Mouse (Mus musculus) olfactory bulb, adult 2 months (tissue): Measurements from ENCODE around the gene 1700001C19Rik. TPM values are rescaled to one million over a fixed set of nuclear protein-coding genes. Genes with fewer than 3 reads are reported as not detected.

Experiments used
- H3K27ac ChIP-seq: fragments of 200-500 bp; 2 replicates; pipeline ENCODE4 v1.5.1; 2012; ENCODE audit warnings: low read depth, low read length; ENCODE audit not compliant: insufficient read depth
- H3K4me1 ChIP-seq: fragments of 200-500 bp; 2 replicates; pipeline ENCODE4 v1.6.1; 2012; ENCODE audit warnings: low read length; ENCODE audit not compliant: control insufficient read depth, insufficient read depth
- H3K4me3 ChIP-seq: fragments of 200-500 bp; 2 replicates; pipeline ENCODE4 v1.5.1; 2012; ENCODE audit warnings: mild to moderate bottlenecking, low read depth, low read length, moderate library complexity; ENCODE audit not compliant: insufficient read depth
- CTCF ChIP-seq: fragments of 200-500 bp; IDR thresholded peaks from 2 replicates; pipeline ENCODE4 v1.5.1; 2012; ENCODE audit warnings: low read depth, mild to moderate bottlenecking, low read length, moderate library complexity; ENCODE audit not compliant: insufficient read depth
- POLR2A ChIP-seq: fragments of 200-500 bp; IDR thresholded peaks from 2 replicates; pipeline ENCODE4 v1.6.1; 2012; ENCODE audit warnings: mild to moderate bottlenecking, low read depth, low read length, moderate library complexity; ENCODE audit not compliant: insufficient read depth
- WGBS: fragments of 180-500 bp; shearing (Covaris S2); methylation state at CpG from one replicate; pipeline ENCODE4 v1.1.7; 2018; 5-methylcytosine and 5-hydroxymethylcytosine counted together
- polyA plus RNA-seq: library from polyadenylated mRNA; stranded (reverse); fragments of >200 nt; gene quantifications from 2 replicates; pipeline ENCODE4 v1.2.4, GENCODE M21; 2012; ENCODE audit warnings: low replicate concordance; ENCODE audit not compliant: missing spikeins, insufficient read depth, insufficient read length

The 1700001C19Rik gene
- polyA plus RNA-seq, 1 experiment, result not detected

DNA sequence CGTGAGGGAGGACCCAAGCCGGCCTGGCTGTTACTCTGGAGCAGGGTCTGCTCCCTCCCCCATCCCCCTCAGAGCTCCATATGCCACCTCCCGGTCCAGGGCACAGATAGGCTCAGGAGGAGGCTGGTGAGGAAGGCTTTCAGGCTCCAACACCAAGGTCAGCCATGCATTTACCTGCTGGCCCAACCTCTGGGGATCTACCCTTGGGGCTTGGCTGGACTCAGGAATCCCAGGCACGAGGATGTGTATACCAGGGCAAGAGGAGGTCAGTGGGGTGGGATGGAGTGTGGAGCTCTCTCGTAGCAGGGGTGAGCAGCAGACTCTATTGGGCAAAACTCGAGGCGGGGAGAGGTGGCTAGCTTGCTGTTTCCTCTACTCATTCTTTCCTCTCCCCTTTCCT, 15.7 kb upstream of the 1700001C19Rik start:
- Histone ChIP-seq H3K4me1 (peaks cover 10% of the 10 kb centered on the region; the same call in 1 of the 2 replicates), H3K4me3 (no peak overlapping the region), H3K27ac (no peak overlapping the region)
- 77% methylated on average over 7 of the region's 7 CpGs for WGBS
- TF ChIP-seq CTCF, result no peak
- no peak for TF ChIP-seq POLR2A

DNA sequence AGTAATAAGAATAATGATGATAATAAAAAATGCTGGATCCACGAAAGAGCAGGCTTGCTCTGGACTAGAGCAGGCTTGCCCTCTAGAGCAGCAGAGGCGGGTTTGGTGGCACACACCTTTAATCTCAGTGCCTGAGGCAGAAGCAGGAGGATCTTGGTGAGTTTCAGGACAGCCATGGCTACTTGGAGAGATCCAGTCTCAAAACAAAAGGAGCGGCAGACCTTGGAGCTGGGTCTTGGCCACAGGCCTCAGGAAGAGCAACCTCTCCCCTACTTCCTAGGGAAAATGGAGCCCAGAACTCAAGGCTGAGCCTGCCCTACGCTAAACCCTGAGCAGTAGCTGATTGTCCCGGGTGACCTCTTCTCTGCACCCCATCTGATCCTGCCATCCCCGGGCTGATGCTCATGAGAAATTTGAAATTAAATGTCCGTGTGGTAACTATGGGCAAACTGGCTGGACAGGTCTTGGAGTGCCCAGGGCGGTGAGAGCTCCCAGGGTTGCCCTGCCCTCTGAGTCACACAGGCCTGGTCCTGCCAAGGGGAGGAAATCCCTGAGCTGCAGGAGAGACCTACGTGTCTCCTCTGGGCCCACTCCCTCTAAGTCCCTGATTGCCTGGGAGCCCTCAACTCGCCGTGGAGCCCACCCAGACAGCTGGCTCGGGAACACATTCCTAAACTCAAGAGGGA, 13.8 kb upstream of the 1700001C19Rik start:
- Histone ChIP-seq H3K4me3 (no peak overlapping the region), H3K27ac (no peak overlapping the region), H3K4me1 (peaks cover 10% of the 10 kb centered on the region; the same call in 1 of the 2 replicates)
- TF ChIP-seq CTCF (no peak), POLR2A (no peak)
- 88% methylated on average over 12 of the region's 12 CpGs for WGBS

DNA sequence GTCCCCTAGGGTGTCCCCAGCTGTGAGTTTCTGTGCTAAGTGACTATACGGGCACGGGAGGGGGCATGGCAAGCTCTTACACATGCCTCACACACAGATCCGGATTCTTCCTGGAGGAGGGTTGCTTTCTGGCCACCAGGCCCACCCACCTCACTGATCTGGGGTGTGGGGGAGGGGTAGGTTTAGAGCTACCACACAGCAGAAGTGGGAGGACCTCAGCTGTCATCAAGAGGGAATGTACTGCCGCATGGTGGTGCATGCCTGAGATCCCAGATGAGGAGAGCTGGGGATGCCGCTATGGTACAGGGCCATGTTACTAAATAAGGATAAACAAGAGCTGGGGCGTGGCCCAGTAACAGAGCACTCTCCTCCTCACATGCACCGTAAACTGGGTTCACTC, 13.1 kb upstream of the 1700001C19Rik start:
- peaks cover 10% of the 10 kb centered on the region; the same call in 1 of the 2 replicates for H3K4me1 ChIP-seq
- 35% methylated on average over 7 of the region's 7 CpGs for WGBS
- no peak overlapping the region for H3K4me3 ChIP-seq
- TF ChIP-seq CTCF (no peak), POLR2A (no peak)
- no peak overlapping the region for H3K27ac ChIP-seq

DNA sequence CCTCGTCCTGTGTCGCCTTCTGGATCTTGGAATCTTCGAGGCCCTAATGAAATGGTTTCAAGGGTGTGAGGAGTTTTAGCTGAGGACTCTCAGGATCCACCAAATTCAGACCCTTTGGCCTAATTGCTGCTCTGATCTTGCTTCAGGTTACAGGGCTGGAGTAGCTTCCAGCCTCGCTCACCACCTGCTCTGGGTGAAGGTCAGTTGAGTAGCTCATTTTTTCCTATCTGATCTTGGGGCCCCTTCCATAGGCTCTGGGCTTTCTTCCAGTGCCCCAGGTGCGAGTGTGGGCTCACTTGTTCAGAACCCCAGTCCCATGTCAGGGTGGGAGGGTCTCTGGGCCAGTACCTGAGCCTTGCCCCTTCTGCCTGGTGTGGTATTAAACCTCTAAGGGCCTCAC, 12.3 kb upstream of the 1700001C19Rik start:
- 91% methylated on average over 5 of the region's 5 CpGs for WGBS
- H3K27ac ChIP-seq, result no peak overlapping the region
- no peak overlapping the region for H3K4me3 ChIP-seq
- TF ChIP-seq CTCF (no peak), POLR2A (no peak)
- peaks cover 10% of the 10 kb centered on the region; the same call in 1 of the 2 replicates for H3K4me1 ChIP-seq

DNA sequence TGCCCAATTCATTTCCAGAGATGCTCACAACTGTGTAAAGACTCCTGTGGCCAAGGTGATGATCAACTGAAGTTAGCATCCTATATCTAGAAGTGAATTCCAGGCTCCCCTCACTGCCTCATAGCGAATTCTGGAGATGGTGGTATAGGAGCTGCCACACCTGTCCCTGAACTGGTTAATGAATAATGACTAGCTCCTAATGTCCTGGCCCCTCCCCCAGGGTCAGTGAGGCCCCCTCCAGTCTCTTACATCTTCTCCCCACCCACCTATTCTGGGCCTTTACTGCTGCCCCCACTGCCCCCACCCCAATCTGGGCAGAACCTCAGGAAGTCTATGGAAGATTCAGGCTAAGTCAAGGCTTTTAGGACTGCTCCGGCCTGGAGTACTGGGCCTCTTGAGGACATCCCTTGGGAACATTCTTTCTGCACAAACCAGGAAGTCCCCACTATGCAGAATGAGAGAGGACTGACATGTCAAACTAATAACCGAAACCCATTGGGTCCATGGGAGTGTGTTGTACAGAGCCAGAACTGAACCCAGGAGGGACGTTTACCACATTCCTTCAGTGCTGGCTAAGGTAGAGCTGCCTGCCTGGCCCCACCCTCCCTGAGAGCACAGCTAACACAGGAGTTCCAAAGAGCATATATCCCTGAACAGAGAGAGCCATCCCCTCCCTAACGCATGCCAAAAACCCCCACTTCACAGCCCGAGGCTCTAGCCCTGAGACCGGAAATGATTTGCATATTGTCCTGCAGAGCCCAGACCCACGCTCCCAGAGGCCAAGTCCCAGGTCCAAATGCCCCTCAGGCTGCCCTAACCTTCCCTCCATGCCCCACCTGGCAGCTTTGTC, 11.6 kb upstream of the 1700001C19Rik start:
- H3K4me3 ChIP-seq, result no peak overlapping the region
- H3K27ac ChIP-seq, result no peak overlapping the region
- 75% methylated on average over 8 of the region's 8 CpGs for WGBS
- TF ChIP-seq POLR2A (no peak), CTCF (no peak)
- H3K4me1 ChIP-seq, result peaks cover 10% of the 10 kb centered on the region; the same call in 1 of the 2 replicates

DNA sequence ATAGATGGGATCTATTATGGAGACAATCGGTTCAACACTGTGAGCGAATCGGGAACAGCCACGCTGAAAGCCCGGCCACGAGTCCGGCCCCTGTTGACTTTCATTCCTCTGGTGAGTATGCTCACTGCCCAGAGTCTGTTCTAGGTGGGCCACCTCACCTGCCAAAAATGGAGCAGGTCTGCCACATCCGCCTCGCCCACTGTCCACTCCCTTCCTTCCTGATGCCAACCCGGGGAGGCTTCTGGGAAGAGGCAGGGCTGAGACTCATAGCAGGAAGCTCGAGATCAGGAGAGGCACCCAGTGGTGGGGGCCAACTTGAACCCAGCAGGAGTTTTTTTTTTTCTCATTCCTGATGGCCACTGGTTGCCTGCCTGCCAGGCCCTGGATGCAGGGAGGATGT, 9.4 kb upstream of the 1700001C19Rik start:
- WGBS, result 90% methylated on average over 11 of the region's 11 CpGs
- H3K4me3 ChIP-seq, result no peak overlapping the region
- peaks cover 14% of the 10 kb centered on the region for H3K4me1 ChIP-seq
- no peak overlapping the region for H3K27ac ChIP-seq
- no peak for TF ChIP-seq CTCF
- TF ChIP-seq POLR2A, result no peak

DNA sequence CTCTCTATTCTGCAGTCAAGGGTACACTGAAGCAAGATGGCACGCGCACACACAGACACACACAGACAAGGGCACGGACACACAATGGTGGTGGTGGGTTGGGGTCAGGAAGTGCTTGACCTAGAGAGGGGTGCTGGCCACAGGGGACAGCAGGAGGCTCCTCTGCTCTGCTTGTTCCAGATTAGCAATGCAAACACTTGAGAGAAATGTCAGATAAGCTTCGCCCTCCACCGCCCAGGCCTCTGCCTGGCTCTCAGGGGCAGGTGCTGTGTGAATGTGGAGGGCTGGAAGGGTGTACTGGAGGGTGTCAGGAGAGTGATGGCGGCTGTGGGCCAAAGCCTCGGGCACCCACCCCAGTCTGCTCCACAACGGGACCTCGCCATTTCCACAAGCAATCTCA, 8.8 kb upstream of the 1700001C19Rik start:
- H3K4me3 ChIP-seq, result no peak overlapping the region
- TF ChIP-seq CTCF, result no peak
- whole genome bisulfite sequencing, result 94% methylated on average over 9 of the region's 9 CpGs
- no peak overlapping the region for H3K27ac ChIP-seq
- peaks cover 13% of the 10 kb centered on the region for H3K4me1 ChIP-seq

DNA sequence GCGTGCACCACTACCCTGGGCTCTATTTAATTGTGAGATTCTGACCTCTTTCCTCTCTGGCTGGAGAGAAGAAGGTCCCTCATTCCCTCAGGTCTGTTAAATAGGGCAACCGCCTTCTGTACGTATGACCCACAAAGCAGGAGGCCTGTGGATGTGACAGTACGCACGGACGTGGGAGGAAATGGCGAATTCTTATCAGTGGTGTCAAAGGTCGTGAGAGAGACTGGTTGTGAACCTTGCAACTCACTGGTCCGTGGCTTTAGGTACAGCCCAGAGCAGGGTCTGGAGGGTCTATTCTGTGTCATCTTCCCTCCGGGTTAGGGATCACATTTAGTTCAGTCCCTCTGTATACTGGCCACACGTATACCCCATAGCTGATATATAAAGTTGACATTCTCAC, 8.3 kb upstream of the 1700001C19Rik start:
- 90% methylated on average over 11 of the region's 11 CpGs for WGBS
- H3K4me3 ChIP-seq, result no peak overlapping the region

DNA sequence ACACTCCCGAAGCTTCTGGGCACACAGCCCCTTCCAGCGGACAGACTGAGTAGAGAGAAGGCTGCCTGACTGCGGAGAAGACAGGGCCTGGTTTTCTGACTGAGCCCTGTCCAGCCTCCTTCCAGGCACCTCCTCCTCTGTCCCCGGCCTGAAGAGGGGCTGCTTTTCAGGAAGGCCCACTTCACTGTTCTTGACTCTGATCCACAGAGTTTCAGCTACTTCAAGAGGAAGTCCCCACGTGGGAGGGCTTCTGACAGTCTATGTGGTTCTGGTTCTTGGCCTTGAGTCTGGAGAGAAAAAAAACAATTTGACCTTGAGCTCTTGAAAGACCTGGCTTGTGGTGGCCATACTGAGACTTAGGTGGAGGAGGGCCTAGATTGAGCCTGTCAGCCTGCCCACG, 6.9 kb upstream of the 1700001C19Rik start:
- Histone ChIP-seq H3K4me3 (no peak overlapping the region), H3K27ac (no peak overlapping the region), H3K4me1 (peaks cover 11% of the 10 kb centered on the region)
- no peak for TF ChIP-seq CTCF
- no peak for TF ChIP-seq POLR2A
- 76% methylated on average over 6 of the region's 6 CpGs for WGBS

More for the DNA sequence above, 8.3 kb upstream of the 1700001C19Rik start:
- Histone ChIP-seq H3K27ac (no peak overlapping the region), H3K4me1 (peaks cover 11% of the 10 kb centered on the region)
- no peak for TF ChIP-seq POLR2A
- TF ChIP-seq CTCF, result no peak

DNA sequence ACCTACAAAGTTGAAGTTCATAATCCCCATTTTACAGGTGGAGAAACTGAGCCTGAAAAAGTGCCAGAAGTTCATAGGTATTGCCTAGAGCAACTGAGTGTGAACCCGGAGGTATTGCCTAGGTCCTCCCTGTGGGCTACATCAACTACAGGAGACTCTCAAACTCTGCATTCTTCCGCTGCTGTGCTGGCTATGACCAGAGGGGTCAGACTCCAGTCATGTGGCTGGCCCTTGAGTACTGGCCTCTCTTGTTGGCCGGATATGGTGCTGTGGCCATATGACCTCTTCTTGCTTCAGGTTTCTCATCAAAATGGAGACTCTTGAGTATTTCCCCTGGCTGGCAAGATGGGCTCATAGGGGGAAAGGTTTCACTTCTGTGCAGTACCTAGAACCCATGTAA, 5.1 kb upstream of the 1700001C19Rik start:
- WGBS, result 93% methylated on average over 3 of the region's 3 CpGs
- no peak overlapping the region for H3K4me3 ChIP-seq
- no peak for TF ChIP-seq POLR2A
- TF ChIP-seq CTCF, result no peak

More for the DNA sequence above, 5.1 kb upstream of the 1700001C19Rik start:
- Histone ChIP-seq H3K27ac (no peak overlapping the region), H3K4me1 (peaks cover 11% of the 10 kb centered on the region)
